Mouse (Mus musculus): ENCODE data around the gene Ccdc85b.

The Ccdc85b gene

GRCm38 (mm10) chr19:5459019-5459418, 1.3 kb upstream of the Ccdc85b start:
- in situ Hi-C loops (cut with MboI, MseI), result loop anchor here in 1 of 2 experiments (10.0 kb wide), 1 partner anchor 356 kb away; no protein-coding TSS in a partner anchor

- in situ Hi-C loops (cut with MboI, MseI), result loop anchor here in 1 of 2 experiments (10.0 kb wide), 1 partner anchor 358 kb away; no protein-coding TSS in a partner anchor
Measured at GRCm38 (mm10) chr19:5456922-5457745, 560 bp downstream of the Ccdc85b start.

GRCm38 (mm10) chr19:5456241-5456921, 1.3 kb downstream of the Ccdc85b start:
- in situ Hi-C loops (cut with MboI, MseI), result loop anchor here in 1 of 2 experiments (10.0 kb wide), 1 partner anchor 358 kb away; no protein-coding TSS in a partner anchor

- in situ Hi-C loops (cut with MboI, MseI), result loop anchor here in 1 of 2 experiments (10.0 kb wide), 1 partner anchor 359 kb away; no protein-coding TSS in a partner anchor
Measured at GRCm38 (mm10) chr19:5455568-5455967, 2.1 kb downstream of the Ccdc85b start.

- in situ Hi-C loops (cut with MboI, MseI), result loop anchor here in 1 of 2 experiments (10.0 kb wide), 1 partner anchor 360 kb away; no protein-coding TSS in a partner anchor
Measured at GRCm38 (mm10) chr19:5455037-5455436, 2.7 kb downstream of the Ccdc85b start.

- in situ Hi-C loops (cut with MboI, MseI), result loop anchor here (5.0 to 10.0 kb wide), 3 partner anchors 36 to 363 kb away; partner anchors contain the start of gene Mus81 (in 1 of the 2)
Measured at GRCm38 (mm10) chr19:5451766-5452165, 5.9 kb downstream of the Ccdc85b start.

GRCm38 (mm10) chr19:5449673-5450072, 8.0 kb downstream of the Ccdc85b start:
- in situ Hi-C loops (cut with MboI, MseI), result loop anchor here (5.0 to 25.0 kb wide), 5 partner anchors 38 to 1737 kb away; partner anchors contain the start of genes 1810055G02Rik (in 1 of the 2) and Mus81 (in 1 of the 2)

- in situ Hi-C loops (cut with MboI, MseI), result loop anchor here in 1 of 2 experiments (5.0 to 25.0 kb wide), 2 partner anchors 41 to 1736 kb away; partner anchors contain the start of gene 1810055G02Rik
Measured at GRCm38 (mm10) chr19:5448354-5449150, 9.1 kb downstream of the Ccdc85b start.

- in situ Hi-C loops (cut with MboI, MseI), result loop anchor here in 1 of 2 experiments (5.0 to 25.0 kb wide), 2 partner anchors 40 to 1735 kb away; partner anchors contain the start of gene 1810055G02Rik
Measured at GRCm38 (mm10) chr19:5447515-5448353, 10.0 kb downstream of the Ccdc85b start, which contains the start of gene Fosl1. Gene Fosl1 (plus strand): TSS chr19:5447547.

- in situ Hi-C loops (cut with MboI, MseI), result loop anchor here in 1 of 2 experiments (5.0 to 25.0 kb wide), 2 partner anchors 38 to 1733 kb away; partner anchors contain the start of gene 1810055G02Rik
Measured at GRCm38 (mm10) chr19:5445747-5446146, 11.9 kb downstream of the Ccdc85b start.

GRCm38 (mm10) chr19:5444954-5445353, 12.7 kb downstream of the Ccdc85b start:
- in situ Hi-C loops (cut with MboI, MseI), result loop anchor here in 1 of 2 experiments (5.0 to 25.0 kb wide), 2 partner anchors 38 to 1733 kb away; partner anchors contain the start of gene 1810055G02Rik

GRCm38 (mm10) chr19:5444371-5444908, 13.3 kb downstream of the Ccdc85b start:
- in situ Hi-C loops (cut with MboI, MseI), result loop anchor here in 1 of 2 experiments (25.0 kb wide), 1 partner anchor 1732 kb away; the partner anchor contains the start of gene 1810055G02Rik

GRCm38 (mm10) chr19:5433951-5434350, 23.7 kb downstream of the Ccdc85b start:
- in situ Hi-C loops (cut with MboI, MseI), result loop anchor here in 1 of 2 experiments (25.0 kb wide), 1 partner anchor 1722 kb away; the partner anchor contains the start of gene 1810055G02Rik

- in situ Hi-C loops (cut with MboI, MseI), result loop anchor here in 1 of 2 experiments (25.0 kb wide), 1 partner anchor 1721 kb away; the partner anchor contains the start of gene 1810055G02Rik
Measured at GRCm38 (mm10) chr19:5432992-5433852, 24.5 kb downstream of the Ccdc85b start.

- in situ Hi-C loops (cut with MboI, MseI), result loop anchor here in 1 of 2 experiments (25.0 kb wide), 1 partner anchor 1720 kb away; the partner anchor contains the start of gene 1810055G02Rik
Measured at GRCm38 (mm10) chr19:5431911-5432464, 25.7 kb downstream of the Ccdc85b start.

- in situ Hi-C loops (cut with MboI, MseI), result loop anchor here in 1 of 2 experiments (25.0 kb wide), 1 partner anchor 1718 kb away; the partner anchor contains the start of gene 1810055G02Rik
Measured at GRCm38 (mm10) chr19:5430408-5430807, 27.3 kb downstream of the Ccdc85b start.

- in situ Hi-C loops (cut with MboI, MseI), result loop anchor here in 1 of 2 experiments (25.0 kb wide), 1 partner anchor 1718 kb away; the partner anchor contains the start of gene 1810055G02Rik
Measured at GRCm38 (mm10) chr19:5429806-5430205, 27.9 kb downstream of the Ccdc85b start.

Measured in T-helper 17 cell (primary cell).